Mouse (Mus musculus) gastrocnemius, postnatal 4 days (tissue): ENCODE data around the gene Haus7. TPM values are rescaled to one million over a fixed set of nuclear protein-coding genes. Genes with fewer than 3 reads are reported as not detected.

Experiments
- DNase-seq, 2 experiments: peaks; one replicate each; pipeline ENCODE4 v3.0.0; 2021 to 2022; ENCODE audit warnings: low spot score in 2 of 2, mixed read lengths in 2 of 2
- long read RNA-seq, 2 experiments: library from polyadenylated mRNA; stranded (forward); transcript quantifications; one replicate each; pipeline ENCODE4 v2.0.0; 2021
- total RNA-seq, 2 experiments: library from RNA; stranded (reverse); gene quantifications; 2 replicates each; pipeline ENCODE4 v1.2.3; 2021

The Haus7 gene
- 10 to 100 TPM; 23.3 to 27.7 TPM for total RNA-seq
- long read RNA-seq, experiment 1, transcript Haus7-201 (10 exons, 1,380 nt), result major isoform, 33 of 40 reads
- long read RNA-seq, experiment 1, partial matches to known transcripts, result 0 of 40 reads
- long read RNA-seq, experiment 1, other reads (novel, unspliced or antisense), result 3 of 40 reads
- long read RNA-seq, experiment 2, transcript Haus7-201 (10 exons, 1,380 nt), result major isoform, 26 of 39 reads
- long read RNA-seq, experiment 2, partial matches to known transcripts, result 1 of 39 reads
- long read RNA-seq, experiment 2, other reads (novel, unspliced or antisense), result 8 of 39 reads

GRCm38 (mm10) chrX:73458877-73459392 is at the start of gene Haus7:
Haus7 (minus strand) TSS chrX:73459044.
- peak; percentile 78 to 86 for DNase-seq

- DNase-seq, result no peak
These were observed 47.7 kb upstream of the Haus7 start for GRCm38 (mm10) chrX:73506577-73506976.

GRCm38 (mm10) chrX:73505130-73505735 is 46.4 kb upstream of the Haus7 start:
- no peak for DNase-seq

GRCm38 (mm10) chrX:73496746-73497145 is 37.9 kb upstream of the Haus7 start:
- no peak for DNase-seq

GRCm38 (mm10) chrX:73493567-73493966 is 34.7 kb upstream of the Haus7 start:
- DNase-seq, result peak in 1 of 2 experiments; percentile 42

GRCm38 (mm10) chrX:73490804-73491203 is 32.0 kb upstream of the Haus7 start:
- no peak for DNase-seq

GRCm38 (mm10) chrX:73490186-73490585 is 31.3 kb upstream of the Haus7 start:
- DNase-seq, result no peak

- DNase-seq, result peak in 1 of 2 experiments; percentile 16
These were observed 28.1 kb upstream of the Haus7 start for GRCm38 (mm10) chrX:73486920-73487319.

GRCm38 (mm10) chrX:73484870-73485269 is 26.0 kb upstream of the Haus7 start:
- no peak for DNase-seq

- peak in 1 of 2 experiments; percentile 19 for DNase-seq
These were observed 25.2 kb upstream of the Haus7 start for GRCm38 (mm10) chrX:73484076-73484475.

- peak in 1 of 2 experiments; percentile 40 for DNase-seq
These were observed 24.6 kb upstream of the Haus7 start, which contains the start of gene Bgn for GRCm38 (mm10) chrX:73483484-73483810. Bgn (plus strand) TSS chrX:73483602.

GRCm38 (mm10) chrX:73482643-73483483 is 24.0 kb upstream of the Haus7 start:
- DNase-seq, result no peak

- DNase-seq, result no peak
These were observed 21.5 kb upstream of the Haus7 start for GRCm38 (mm10) chrX:73480334-73480733.

GRCm38 (mm10) chrX:73479656-73480055 is 20.8 kb upstream of the Haus7 start:
- DNase-seq, result no peak

- no peak for DNase-seq
These were observed 18.7 kb upstream of the Haus7 start for GRCm38 (mm10) chrX:73477500-73477899.

GRCm38 (mm10) chrX:73476621-73477020 is 17.8 kb upstream of the Haus7 start:
- no peak for DNase-seq

- DNase-seq, result no peak
These were observed 16.9 kb upstream of the Haus7 start for GRCm38 (mm10) chrX:73475658-73476256.

GRCm38 (mm10) chrX:73474340-73475165 is 15.7 kb upstream of the Haus7 start:
- DNase-seq, result peak in 1 of 2 experiments; percentile 46

- no peak for DNase-seq
These were observed 12.9 kb upstream of the Haus7 start for GRCm38 (mm10) chrX:73471764-73472163.

- no peak for DNase-seq
These were observed 9.9 kb upstream of the Haus7 start for GRCm38 (mm10) chrX:73468752-73469151.
